Mouse (Mus musculus): ENCODE data around the gene Gdf2. TPM values are rescaled to one million over a fixed set of nuclear protein-coding genes. Genes with fewer than 3 reads are reported as not detected.

Gdf2 gene
- total RNA-seq, 2 experiments from 2014 or later, result not detected

- ATAC-seq (replicated peaks; ENCODE audit: low FRiP score, low TSS enrichment, poor library complexity, severe bottlenecking), result no peak
Observed at GRCm38 (mm10) chr14:33952233-33952981, 11.6 kb downstream of the Gdf2 start.

- ATAC-seq (replicated peaks; ENCODE audit: low FRiP score, low TSS enrichment, poor library complexity, severe bottlenecking), result no peak
Observed at GRCm38 (mm10) chr14:33953761-33954160, 12.9 kb downstream of the Gdf2 start, which contains the start of gene Rbp3. Gene Rbp3, plus strand, starts transcription at chr14:33954003.

GRCm38 (mm10) chr14:33956055-33956454, 15.2 kb downstream of the Gdf2 start:
- ATAC-seq (replicated peaks; ENCODE audit: low FRiP score, low TSS enrichment, poor library complexity, severe bottlenecking), result no peak

GRCm38 (mm10) chr14:33958186-33958585, 17.3 kb downstream of the Gdf2 start:
- no peak for ATAC-seq (replicated peaks; ENCODE audit: low FRiP score, low TSS enrichment, poor library complexity, severe bottlenecking)

- ATAC-seq (replicated peaks; ENCODE audit: low FRiP score, low TSS enrichment, poor library complexity, severe bottlenecking), result no peak
Observed at GRCm38 (mm10) chr14:33958841-33959240, 18.0 kb downstream of the Gdf2 start.

GRCm38 (mm10) chr14:33959341-33959740, 18.5 kb downstream of the Gdf2 start:
- no peak for ATAC-seq (replicated peaks; ENCODE audit: low FRiP score, low TSS enrichment, poor library complexity, severe bottlenecking)

GRCm38 (mm10) chr14:33965675-33966074, 24.8 kb downstream of the Gdf2 start:
- no peak for ATAC-seq (replicated peaks; ENCODE audit: low FRiP score, low TSS enrichment, poor library complexity, severe bottlenecking)

- ATAC-seq (replicated peaks; ENCODE audit: low FRiP score, low TSS enrichment, poor library complexity, severe bottlenecking), result no peak
Observed at GRCm38 (mm10) chr14:33972679-33973078, 31.8 kb downstream of the Gdf2 start.

GRCm38 (mm10) chr14:33974752-33975151, 33.9 kb downstream of the Gdf2 start:
- ATAC-seq (replicated peaks; ENCODE audit: low FRiP score, low TSS enrichment, poor library complexity, severe bottlenecking), result no peak

GRCm38 (mm10) chr14:33977748-33978147, 36.9 kb downstream of the Gdf2 start:
- no peak for ATAC-seq (replicated peaks; ENCODE audit: low FRiP score, low TSS enrichment, poor library complexity, severe bottlenecking)

GRCm38 (mm10) chr14:33978604-33979059, 37.8 kb downstream of the Gdf2 start, which contains the start of gene Zfp488:
Gene Zfp488, minus strand, starts transcription at chr14:33978764.
- ATAC-seq (replicated peaks; ENCODE audit: low FRiP score, low TSS enrichment, poor library complexity, severe bottlenecking), result no peak

GRCm38 (mm10) chr14:33989201-33989600, 48.4 kb downstream of the Gdf2 start:
- ATAC-seq (replicated peaks; ENCODE audit: low FRiP score, low TSS enrichment, poor library complexity, severe bottlenecking), result no peak

- no peak for ATAC-seq (replicated peaks; ENCODE audit: low FRiP score, low TSS enrichment, poor library complexity, severe bottlenecking)
Observed at GRCm38 (mm10) chr14:33991971-33992370, 51.1 kb downstream of the Gdf2 start.

GRCm38 (mm10) chr14:33993051-33993450, 52.2 kb downstream of the Gdf2 start:
- no peak for ATAC-seq (replicated peaks; ENCODE audit: low FRiP score, low TSS enrichment, poor library complexity, severe bottlenecking)

GRCm38 (mm10) chr14:33993521-33994289, 52.9 kb downstream of the Gdf2 start:
- ATAC-seq (replicated peaks; ENCODE audit: low FRiP score, low TSS enrichment, poor library complexity, severe bottlenecking), result no peak

Other genes with a start within 250 kb of the Gdf2 start
- not detected in 2 replicates for gene Gdf10, start 17.5 kb upstream of the Gdf2 start, total RNA-seq (2014; fragmentation: Nextera tagmentation)
- gene Gdf10, start 17.5 kb upstream of the Gdf2 start, total RNA-seq (2017), result not detected in 2 replicates
- not detected in 2 replicates for gene Rbp3, start 13.0 kb downstream of the Gdf2 start, total RNA-seq (2014; fragmentation: Nextera tagmentation)
- not detected in 2 replicates for gene Rbp3, start 13.0 kb downstream of the Gdf2 start, total RNA-seq (2017)
- gene Zfp488, start 37.7 kb downstream of the Gdf2 start, total RNA-seq (2014; fragmentation: Nextera tagmentation), result 0.10 TPM in 1 of 2 replicates, not detected in the other
- 0.19 TPM in 1 of 2 replicates, not detected in the other for gene Zfp488, start 37.7 kb downstream of the Gdf2 start, total RNA-seq (2017)
- not detected in 2 replicates for gene Gm30083, start 74.1 kb downstream of the Gdf2 start, total RNA-seq (2014; fragmentation: Nextera tagmentation)
- gene Gm30083, start 74.1 kb downstream of the Gdf2 start, total RNA-seq (2017), result not detected in 2 replicates
- gene Gm5460, start 75.7 kb downstream of the Gdf2 start, total RNA-seq (2014; fragmentation: Nextera tagmentation), result not detected in 2 replicates
- gene Gm5460, start 75.7 kb downstream of the Gdf2 start, total RNA-seq (2017), result not detected in 2 replicates
- not detected in 2 replicates for gene Antxrl, start 111.7 kb downstream of the Gdf2 start, total RNA-seq (2014; fragmentation: Nextera tagmentation)
- gene Antxrl, start 111.7 kb downstream of the Gdf2 start, total RNA-seq (2017), result not detected in 2 replicates
- gene Anxa8, start 144.9 kb downstream of the Gdf2 start, total RNA-seq (2014; fragmentation: Nextera tagmentation), result not detected in 2 replicates
- gene Anxa8, start 144.9 kb downstream of the Gdf2 start, total RNA-seq (2017), result not detected in 2 replicates
- gene A630023A22Rik, start 161.7 kb downstream of the Gdf2 start, total RNA-seq (2014; fragmentation: Nextera tagmentation), result not detected in 2 replicates
- not detected in 2 replicates for gene A630023A22Rik, start 161.7 kb downstream of the Gdf2 start, total RNA-seq (2017)
- gene Npy4r, start 211.4 kb downstream of the Gdf2 start, total RNA-seq (2014; fragmentation: Nextera tagmentation), result not detected in 2 replicates
- gene Npy4r, start 211.4 kb downstream of the Gdf2 start, total RNA-seq (2017), result not detected in 2 replicates